Mouse (Mus musculus) kidney, adult 2 months (tissue): ENCODE measurements at regions not wholly inside any gene's neighbourhood (a gene's known extent, or its start where the extent isn't known, plus 50 kb on each side); places are given as distances from the start of the nearest gene placed in this dataset.

Experiments used
- CTCF ChIP-seq: fragments of 200-500 bp; conservative IDR thresholded peaks from 2 replicates; pipeline ENCODE4 v1.5.1; 2011; ENCODE audit warnings: low read depth, mild to moderate bottlenecking, control low read depth, low read length, moderate library complexity, mixed read lengths; ENCODE audit not compliant: insufficient read depth, insufficient read length
- POLR2A ChIP-seq: fragments of 200-500 bp; IDR thresholded peaks from one replicate; pipeline ENCODE4 v1.6.1; 2011; ENCODE audit warnings: low read depth, low read length, control low read depth

DNA sequence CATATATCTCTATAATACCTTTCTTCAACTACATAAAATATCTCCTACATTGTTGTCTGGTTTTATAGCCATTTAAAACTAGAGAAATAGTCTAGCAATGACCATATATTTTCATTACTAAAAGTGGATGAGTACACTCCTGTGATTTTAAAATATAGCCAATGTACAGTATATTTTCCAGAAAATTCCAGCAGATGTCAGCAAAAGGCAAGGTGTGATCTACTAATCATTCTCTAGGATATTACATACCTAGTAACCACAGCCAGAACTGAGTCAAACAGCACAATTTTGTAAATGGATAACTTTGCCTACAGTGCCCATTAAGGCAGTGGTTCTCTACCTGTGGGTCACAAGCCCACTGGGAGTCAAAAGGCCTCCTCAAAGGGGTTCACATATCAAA is 972.0 kb upstream of the Cdh20 start:
- TF ChIP-seq CTCF (no peak), POLR2A (no peak)
